Mouse (Mus musculus) limb, embryonic 11.5 days (tissue): ENCODE data around the gene Foxo1. TPM values are rescaled to one million over a fixed set of nuclear protein-coding genes. Genes with fewer than 3 reads are reported as not detected.

Experiments
- ATAC-seq: fragments of 200-750 bp; cut with Nextera tagmentation; 2 replicates; pipeline ENCODE4 v1.8.0; 2017; ENCODE audit warnings: low read depth; ENCODE audit not compliant: insufficient number of reproducible peaks, low FRiP score, low TSS enrichment
- DNase-seq: peaks from one replicate; pipeline ENCODE4 v3.0.0-alpha.2; 2015; ENCODE audit warnings: low spot score
- H3K27ac ChIP-seq: fragments of 300-500 bp; sonication (generic); replicated peaks from 2 replicates; pipeline ENCODE4 v1.5.1; 2014; ENCODE audit warnings: low read depth, mild to moderate bottlenecking, low read length
- H3K27me3 ChIP-seq: fragments of 300-500 bp; sonication (generic); 2 replicates; pipeline ENCODE4 v1.6.1; 2014; ENCODE audit warnings: mild to moderate bottlenecking, low read length, mixed read lengths; ENCODE audit not compliant: control insufficient read depth, insufficient read depth
- H3K36me3 ChIP-seq: fragments of 300-500 bp; sonication (generic); 2 replicates; pipeline ENCODE4 v1.6.1; 2014; ENCODE audit warnings: mild to moderate bottlenecking, low read length, moderate library complexity, mixed read lengths; ENCODE audit not compliant: control insufficient read depth, insufficient read depth
- H3K4me1 ChIP-seq: fragments of 300-500 bp; sonication (generic); 2 replicates; pipeline ENCODE4 v1.6.1; 2014; ENCODE audit warnings: low read length, mixed read lengths; ENCODE audit not compliant: control insufficient read depth, insufficient read depth
- H3K4me2 ChIP-seq: fragments of 300-500 bp; sonication (generic); 2 replicates; pipeline ENCODE4 v1.6.1; 2014; ENCODE audit warnings: low read depth, mild to moderate bottlenecking, moderate library complexity; ENCODE audit not compliant: severe bottlenecking
- H3K4me3 ChIP-seq: fragments of 300-500 bp; sonication (generic); 2 replicates; pipeline ENCODE4 v1.5.1; 2014; ENCODE audit warnings: low read depth, low read length
- H3K9ac ChIP-seq: fragments of 300-500 bp; sonication (generic); 2 replicates; pipeline ENCODE4 v1.6.1; 2014; ENCODE audit warnings: mild to moderate bottlenecking, low read length
- H3K9me3 ChIP-seq: fragments of 300-500 bp; sonication (generic); 2 replicates; pipeline ENCODE4 v1.6.1; 2016; ENCODE audit warnings: low read length; ENCODE audit not compliant: control insufficient read depth
- WGBS: fragments of 180-500 bp; shearing (Covaris S2); extraction: QIAGEN DNeasy Blood & Tissue Kit; methylation state at CpG from one replicate; pipeline ENCODE4 v1.1.7; 2014; 5-methylcytosine and 5-hydroxymethylcytosine counted together
- polyA plus RNA-seq: library from polyadenylated mRNA; unstranded; fragments of >200 nt; fragmentation: Nextera tagmentation; extraction: Ambion mirVana; gene quantifications from 2 replicates; pipeline ENCODE4 v1.2.1, GENCODE M21; 2014

The Foxo1 gene
- polyA plus RNA-seq, 1 experiment from 2014 or later: 5.9 TPM

GRCm38 (mm10) chr3:52383351-52383750 is 115.2 kb downstream of the Foxo1 start:
- no peak overlapping the region for H3K4me3 ChIP-seq
- WGBS: 89% methylated on average over 7 of the region's 7 CpGs
- no peak for ATAC-seq

GRCm38 (mm10) chr3:52386343-52386742 is 118.2 kb downstream of the Foxo1 start:
- 39% methylated on average over 8 of the region's 8 CpGs for WGBS
- Histone ChIP-seq H3K9me3 (no peaks in the 10 kb centered on the region), H3K4me1 (no peaks in the 10 kb centered on the region), H3K9ac (no peak overlapping the region), H3K27me3 (no peaks in the 10 kb centered on the region), H3K4me2 (no peak overlapping the region), H3K4me3 (no peak overlapping the region), H3K27ac (no peak overlapping the region), H3K36me3 (no peaks in the 10 kb centered on the region)
- DNase-seq (no peak), ATAC-seq (no peak)

More at GRCm38 (mm10) chr3:52383351-52383750, 115.2 kb downstream of the Foxo1 start:
- no peak overlapping the region for H3K4me2 ChIP-seq
- no peak overlapping the region for H3K9ac ChIP-seq
- H3K36me3 ChIP-seq: no peaks in the 10 kb centered on the region
- H3K27me3 ChIP-seq: no peaks in the 10 kb centered on the region
- no peaks in the 10 kb centered on the region for H3K4me1 ChIP-seq
- no peak overlapping the region for H3K27ac ChIP-seq
- DNase-seq: no peak
- H3K9me3 ChIP-seq: no peaks in the 10 kb centered on the region

- Histone ChIP-seq H3K36me3 (no peaks in the 10 kb centered on the region), H3K4me2 (no peak overlapping the region), H3K27ac (no peak overlapping the region), H3K4me1 (no peaks in the 10 kb centered on the region), H3K9me3 (no peaks in the 10 kb centered on the region), H3K4me3 (no peak overlapping the region), H3K9ac (no peak overlapping the region), H3K27me3 (no peaks in the 10 kb centered on the region)
- DNase-seq: no peak
- 92% methylated on average over 7 of the region's 7 CpGs for WGBS
- no peak for ATAC-seq
Observed at GRCm38 (mm10) chr3:52390321-52390720, 122.2 kb downstream of the Foxo1 start.

- Histone ChIP-seq H3K4me1 (no peaks in the 10 kb centered on the region), H3K36me3 (no peaks in the 10 kb centered on the region), H3K4me3 (no peak overlapping the region), H3K27me3 (no peaks in the 10 kb centered on the region), H3K9me3 (no peaks in the 10 kb centered on the region), H3K27ac (no peak overlapping the region), H3K9ac (no peak overlapping the region), H3K4me2 (no peak overlapping the region)
- ATAC-seq (no peak), DNase-seq (no peak)
- WGBS: 64% methylated on average over 17 of the region's 17 CpGs
Observed at GRCm38 (mm10) chr3:52390766-52391665, 122.9 kb downstream of the Foxo1 start.

- Histone ChIP-seq H3K4me1 (no peaks in the 10 kb centered on the region), H3K4me3 (no peak overlapping the region), H3K4me2 (no peak overlapping the region), H3K9me3 (no peaks in the 10 kb centered on the region), H3K27ac (no peak overlapping the region), H3K9ac (no peak overlapping the region), H3K36me3 (no peaks in the 10 kb centered on the region), H3K27me3 (no peaks in the 10 kb centered on the region)
- no peak for DNase-seq
- ATAC-seq: no peak
- 74% methylated on average over 6 of the region's 6 CpGs for WGBS
Observed at GRCm38 (mm10) chr3:52391897-52392296, 123.8 kb downstream of the Foxo1 start.

- H3K9me3 ChIP-seq: no peaks in the 10 kb centered on the region
- no peak overlapping the region for H3K4me2 ChIP-seq
- no peak overlapping the region for H3K9ac ChIP-seq
- ATAC-seq (no peak), DNase-seq (no peak)
- no peaks in the 10 kb centered on the region for H3K36me3 ChIP-seq
- no peak overlapping the region for H3K27ac ChIP-seq
- H3K27me3 ChIP-seq: no peaks in the 10 kb centered on the region
- no peaks in the 10 kb centered on the region for H3K4me1 ChIP-seq
- 75% methylated on average over 2 of the region's 2 CpGs for WGBS
- H3K4me3 ChIP-seq: no peak overlapping the region
Observed at GRCm38 (mm10) chr3:52392521-52392920, 124.4 kb downstream of the Foxo1 start.

GRCm38 (mm10) chr3:52393171-52393570 is 125.0 kb downstream of the Foxo1 start:
- H3K4me2 ChIP-seq: no peak overlapping the region
- no peak for DNase-seq
- no peaks in the 10 kb centered on the region for H3K27me3 ChIP-seq
- H3K27ac ChIP-seq: no peak overlapping the region
- no peaks in the 10 kb centered on the region for H3K36me3 ChIP-seq
- no peak for ATAC-seq
- no peaks in the 10 kb centered on the region for H3K4me1 ChIP-seq
- no peak overlapping the region for H3K9ac ChIP-seq
- H3K4me3 ChIP-seq: no peak overlapping the region
- no peaks in the 10 kb centered on the region for H3K9me3 ChIP-seq
- WGBS: 80% methylated on average over 10 of the region's 10 CpGs

- 78% methylated on average over 13 of the region's 13 CpGs for WGBS
- Histone ChIP-seq H3K4me3 (no peak overlapping the region), H3K27ac (no peak overlapping the region), H3K9ac (no peak overlapping the region), H3K36me3 (no peaks in the 10 kb centered on the region), H3K27me3 (0 out of 2 replicates have a peak, but pooled peaks cover 2% of the 10 kb centered on the region), H3K4me1 (peaks cover 13% of the 10 kb centered on the region), H3K4me2 (no peak overlapping the region), H3K9me3 (no peaks in the 10 kb centered on the region)
- ATAC-seq (no peak; the same call in 1 of the 2 replicates), DNase-seq (no peak)
Observed at GRCm38 (mm10) chr3:52396121-52396731, 128.1 kb downstream of the Foxo1 start.
